Mouse (Mus musculus): ENCODE measurements at regions not wholly inside any gene's neighbourhood (a gene's known extent, or its start where the extent isn't known, plus 50 kb on each side); places are given as distances from the start of the nearest gene placed in this dataset.

GRCm38 (mm10) chr1:194310373-194310772 lies 307.6 kb upstream of the Plxna2 start:
- TF ChIP-seq POLR2A (IDR thresholded peaks at IDR 0.05; ENCODE audit: borderline replicate concordance, low read depth, low read length) (no peak), CTCF (IDR thresholded peaks at IDR 0.05; ENCODE audit: low read depth, low read length) (no peak)
